Mouse (Mus musculus) myocyte (in vitro differentiated cells): ENCODE results near the gene Wdfy3.

Source experiments
- MAX ChIP-seq: IDR thresholded peaks from one replicate; pipeline ENCODE4 v1.6.1; 2011; ENCODE audit warnings: low read depth, mild to moderate bottlenecking, control low read depth
- REST ChIP-seq: IDR thresholded peaks from one replicate; pipeline ENCODE4 v1.6.1; 2011; ENCODE audit warnings: mild to moderate bottlenecking, control low read depth, moderate library complexity; ENCODE audit not compliant: insufficient read depth, insufficient read length

DNA sequence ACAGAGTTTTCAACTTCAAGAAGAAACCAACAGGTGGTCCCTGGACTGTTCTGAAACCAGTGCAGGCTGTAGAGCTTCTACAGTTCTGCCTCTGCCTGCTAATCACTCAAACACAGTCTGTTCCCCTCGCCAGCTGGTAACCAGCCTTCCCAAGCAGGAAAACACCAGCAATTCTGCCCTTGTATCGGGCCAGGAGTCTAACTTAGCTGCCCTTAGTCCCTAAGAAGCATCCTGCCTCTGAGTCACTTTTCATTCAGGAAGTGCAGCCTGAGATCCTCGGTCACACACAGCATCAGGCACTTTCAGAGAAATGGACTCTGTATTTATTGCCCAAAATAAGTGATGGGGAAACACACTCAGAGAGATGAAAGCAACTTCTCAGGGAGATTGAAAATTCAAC lies 66.3 kb downstream of the Wdfy3 start:
- TF ChIP-seq MAX (no peak), REST (no peak)
